Mouse (Mus musculus) forebrain, embryonic 14.5 days (tissue): ENCODE measurements around the gene Clic1. TPM values are rescaled to one million over a fixed set of nuclear protein-coding genes. Genes with fewer than 3 reads are reported as not detected.

ENCODE experiments used
- ATAC-seq: fragments of 200-750 bp; cut with Nextera tagmentation; 2 replicates; pipeline ENCODE4 v1.8.0; 2017; ENCODE audit warnings: mild to moderate bottlenecking, moderate library complexity
- DNase-seq: peaks from one replicate; pipeline ENCODE4 v3.0.0-alpha.2; 2015; ENCODE audit warnings: low spot score
- H3K27ac ChIP-seq: fragments of 300-500 bp; sonication (generic); 2 replicates; pipeline ENCODE4 v1.5.1; 2014; ENCODE audit warnings: low read depth, mild to moderate bottlenecking, control low read depth, low read length, moderate library complexity
- H3K27me3 ChIP-seq: fragments of 300-500 bp; sonication (generic); replicated peaks from 2 replicates; pipeline ENCODE4 v1.6.1; 2014; ENCODE audit warnings: low read length, control low read depth, mixed read lengths; ENCODE audit not compliant: control insufficient read depth, insufficient read depth
- H3K36me3 ChIP-seq: fragments of 300-500 bp; sonication (generic); 2 replicates; pipeline ENCODE4 v1.6.1; 2014; ENCODE audit warnings: low read length, control low read depth; ENCODE audit not compliant: control insufficient read depth, insufficient read depth
- H3K4me1 ChIP-seq: fragments of 300-500 bp; sonication (generic); 2 replicates; pipeline ENCODE4 v1.6.1; 2014; ENCODE audit warnings: antibody characterized with exemption, low read length, control low read depth; ENCODE audit not compliant: control insufficient read depth, insufficient read depth
- H3K4me2 ChIP-seq: fragments of 300-500 bp; sonication (generic); 2 replicates; pipeline ENCODE4 v1.6.1; 2014; ENCODE audit warnings: mild to moderate bottlenecking, control low read depth, low read length
- H3K4me3 ChIP-seq: fragments of 300-500 bp; sonication (generic); 2 replicates; pipeline ENCODE4 v1.5.1; 2014; ENCODE audit warnings: low read depth, low read length, control low read depth
- H3K9ac ChIP-seq: fragments of 300-500 bp; sonication (generic); 2 replicates; pipeline ENCODE4 v1.6.1; 2014; ENCODE audit warnings: mild to moderate bottlenecking, low read length, control low read depth, moderate library complexity
- H3K9me3 ChIP-seq: fragments of 300-500 bp; sonication (generic); replicated peaks from 2 replicates; pipeline ENCODE4 v1.6.1; 2016; ENCODE audit warnings: low read length, control low read depth, mixed read lengths; ENCODE audit not compliant: control insufficient read depth
- WGBS: fragments of 180-500 bp; shearing (Covaris S2); extraction: QIAGEN DNeasy Blood & Tissue Kit; methylation state at CpG from one replicate; pipeline ENCODE4 v1.1.7; 2014; 5-methylcytosine and 5-hydroxymethylcytosine counted together
- polyA plus RNA-seq: library from polyadenylated mRNA; unstranded; fragments of >200 nt; fragmentation: Nextera tagmentation; extraction: Ambion mirVana; gene quantifications from 2 replicates; pipeline ENCODE4 v1.2.1, GENCODE M21; 2014

The Clic1 gene
- polyA plus RNA-seq, 1 experiment from 2014 or later, result 37.3 TPM

DNA sequence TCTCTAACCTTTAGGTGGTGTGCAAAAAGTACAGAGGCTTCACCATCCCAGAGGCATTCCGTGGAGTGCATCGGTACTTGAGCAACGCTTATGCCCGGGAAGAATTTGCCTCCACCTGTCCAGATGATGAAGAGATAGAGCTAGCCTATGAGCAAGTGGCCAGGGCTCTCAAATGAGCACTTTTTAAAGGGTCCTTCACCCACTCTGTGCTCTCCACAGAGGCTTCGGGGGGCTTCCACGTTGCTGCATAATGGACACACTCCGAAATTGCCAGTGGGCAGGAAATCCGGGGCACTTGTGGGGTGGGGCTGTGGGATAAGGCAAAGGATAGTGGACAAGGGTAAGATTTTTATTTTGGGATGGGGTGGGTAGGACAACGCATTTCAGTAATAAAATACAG lies 8.6 kb downstream of the Clic1 start:
- 75% methylated on average over 9 of the region's 9 CpGs for WGBS
- H3K4me3 ChIP-seq, result peak overlapping the region; percentile 70; the same call in 1 of the 2 replicates
- H3K27ac ChIP-seq, result peak overlapping the region; percentile 93; the same call in 1 of the 2 replicates
- H3K9me3 ChIP-seq, result no peaks in the 10 kb centered on the region
- no peaks in the 10 kb centered on the region for H3K27me3 ChIP-seq
- peak overlapping the region; percentile 94 for H3K4me2 ChIP-seq
- peak overlapping the region; percentile 89 for H3K9ac ChIP-seq
- DNase-seq (no peak), ATAC-seq (no peak)
- H3K4me1 ChIP-seq, result peaks cover 13% of the 10 kb centered on the region
- H3K36me3 ChIP-seq, result peaks cover 68% of the 10 kb centered on the region

DNA sequence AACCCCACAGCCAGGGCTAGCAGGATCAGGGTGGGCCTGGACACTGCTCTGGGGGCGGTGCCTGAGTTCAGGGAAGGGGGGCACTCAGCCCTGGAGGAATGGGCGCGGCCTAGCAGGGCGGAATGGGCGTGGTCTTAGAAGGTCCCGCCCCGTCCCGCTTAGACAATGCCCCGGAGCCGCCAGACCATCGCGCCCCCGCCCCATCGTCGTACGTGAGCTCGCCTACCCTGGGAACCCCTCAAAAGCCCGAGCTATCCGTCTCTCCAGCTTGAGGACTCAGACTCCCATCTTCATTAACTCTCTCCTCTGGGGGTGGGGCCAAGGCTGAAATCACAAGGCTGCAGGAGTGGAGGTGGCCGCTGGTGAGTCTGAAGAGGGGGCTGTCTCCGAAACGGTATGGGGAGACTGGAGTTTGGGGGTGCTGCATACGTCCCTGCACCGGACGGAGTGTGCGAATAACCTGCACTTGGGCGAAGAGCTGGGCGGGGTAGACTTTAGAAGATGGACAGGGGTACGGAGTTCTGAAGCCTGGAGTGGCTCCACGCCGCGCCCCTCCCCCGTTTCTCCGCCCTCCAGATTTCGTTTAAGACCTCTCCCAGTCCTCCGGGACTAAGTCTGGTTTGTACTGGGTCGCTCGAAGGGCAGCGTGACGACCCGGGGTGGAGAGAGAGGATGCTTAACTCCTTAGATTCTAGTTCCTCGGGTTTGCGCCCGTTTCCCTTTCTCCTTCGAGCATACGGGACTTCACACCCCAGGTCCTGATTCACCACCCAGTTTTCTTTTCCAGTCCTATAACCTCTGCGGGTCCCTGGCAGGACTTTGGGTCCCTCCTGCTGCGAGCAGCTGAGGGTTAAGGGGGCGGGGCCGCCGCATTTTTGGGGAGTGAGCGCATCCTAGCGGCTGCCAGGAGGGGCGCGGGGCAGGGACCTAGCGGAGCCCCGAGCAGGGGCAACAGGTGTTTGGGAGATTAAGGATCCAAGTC lies 9.4 kb downstream of the Clic1 start, which contains the start of gene Ddah2:
Gene Ddah2, plus strand, starts transcription at position 125 of the 982 bp plus-strand sequence.
- Histone ChIP-seq H3K9me3 (no peaks in the 10 kb centered on the region), H3K4me1 (peaks cover 13% of the 10 kb centered on the region), H3K4me3 (peak within 1 kb of the TSS; percentile 70), H3K27me3 (0 out of 2 replicates have a peak, but pooled peaks cover 5% of the 10 kb centered on the region), H3K4me2 (peak within 1 kb of the TSS; percentile 94), H3K36me3 (peaks cover 64% of the 10 kb centered on the region), H3K9ac (peak within 1 kb of the TSS; percentile 89), H3K27ac (peak within 1 kb of the TSS; percentile 93)
- ATAC-seq, result peak; percentile 92
- peak; percentile 95 for DNase-seq
- under 1% methylated on average over 57 of the region's 57 CpGs for WGBS

DNA sequence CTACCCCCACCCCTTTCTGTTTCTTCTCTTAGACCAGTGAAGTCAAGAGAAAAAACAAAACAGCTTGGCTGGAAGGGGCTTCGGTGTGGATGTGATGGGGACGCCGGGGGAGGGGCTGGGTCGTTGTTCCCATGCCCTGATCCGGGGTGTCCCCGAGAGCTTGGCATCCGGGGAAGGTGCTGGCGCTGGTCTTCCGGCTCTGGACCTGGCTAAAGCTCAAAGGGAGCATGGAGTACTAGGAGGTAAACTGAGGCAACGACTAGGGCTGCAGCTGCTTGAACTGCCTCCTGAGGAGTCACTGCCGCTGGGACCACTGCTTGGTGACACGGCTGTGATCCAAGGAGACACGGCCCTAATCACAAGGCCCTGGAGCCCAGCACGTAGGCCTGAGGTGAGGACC lies 10.3 kb downstream of the Clic1 start:
- Histone ChIP-seq H3K27ac (peak overlapping the region; percentile 93; the same call in 1 of the 2 replicates), H3K27me3 (peaks cover 12% of the 10 kb centered on the region), H3K36me3 (peaks cover 59% of the 10 kb centered on the region), H3K4me2 (peak overlapping the region; percentile 94), H3K4me1 (peaks cover 15% of the 10 kb centered on the region), H3K9me3 (no peaks in the 10 kb centered on the region), H3K4me3 (peak overlapping the region; percentile 70), H3K9ac (peak overlapping the region; percentile 89)
- peak; percentile 1; the same call in 1 of the 2 replicates for ATAC-seq
- WGBS, result 20% methylated on average over 14 of the region's 14 CpGs
- DNase-seq, result no peak

DNA sequence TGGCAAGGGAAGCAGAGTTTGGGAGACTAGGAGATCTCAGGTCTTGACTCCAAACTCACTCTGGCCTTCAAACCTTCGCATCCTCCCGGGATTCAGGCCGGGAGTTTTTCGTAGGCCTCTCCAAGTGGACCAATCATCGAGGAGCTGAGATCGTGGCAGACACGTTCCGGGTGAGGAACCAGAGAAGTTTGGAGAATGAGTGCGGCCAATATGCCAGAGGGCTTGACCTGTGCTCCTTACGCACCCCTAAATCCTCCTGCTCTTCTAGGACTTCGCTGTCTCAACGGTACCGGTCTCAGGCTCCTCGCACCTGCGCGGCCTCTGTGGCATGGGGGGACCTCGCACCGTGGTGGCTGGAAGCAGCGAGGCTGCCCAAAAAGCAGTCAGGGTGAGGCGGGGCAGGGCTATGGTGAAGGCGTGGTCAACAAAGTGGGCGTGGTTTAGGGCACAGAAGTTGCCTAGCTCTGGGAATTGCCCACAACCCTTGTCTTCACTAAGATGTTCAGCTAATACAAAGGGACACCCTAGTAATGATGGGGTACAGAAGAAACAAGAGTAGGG lies 11.1 kb downstream of the Clic1 start:
- Histone ChIP-seq H3K36me3 (peaks cover 51% of the 10 kb centered on the region), H3K4me3 (peak overlapping the region; percentile 70), H3K9me3 (no peaks in the 10 kb centered on the region), H3K4me1 (peaks cover 20% of the 10 kb centered on the region), H3K9ac (peak overlapping the region; percentile 89; the same call in 1 of the 2 replicates), H3K27me3 (peaks cover 19% of the 10 kb centered on the region), H3K27ac (no peak overlapping the region), H3K4me2 (peak overlapping the region; percentile 94)
- no peak for DNase-seq
- WGBS, result 60% methylated on average over 22 of the region's 22 CpGs
- ATAC-seq, result no peak

DNA sequence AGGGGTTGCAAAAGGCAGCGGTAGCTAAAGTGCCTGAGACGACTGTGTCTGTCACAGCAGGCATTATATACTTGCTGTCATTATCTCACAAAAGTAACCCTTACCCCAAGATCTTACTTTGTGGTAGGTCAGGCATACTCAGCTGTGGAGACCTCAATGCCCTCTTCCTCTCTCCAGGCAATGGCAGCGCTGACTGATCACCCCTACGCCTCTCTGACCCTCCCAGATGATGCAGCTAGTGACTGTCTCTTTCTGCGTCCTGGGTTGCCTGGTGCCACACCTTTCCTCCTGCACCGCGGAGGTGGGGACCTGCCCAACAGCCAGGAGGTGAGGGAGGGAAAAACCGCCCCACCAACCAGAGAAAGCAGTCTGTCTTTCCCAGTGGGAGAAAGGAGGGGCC lies 11.5 kb downstream of the Clic1 start:
- no peak overlapping the region for H3K4me3 ChIP-seq
- H3K9me3 ChIP-seq, result no peaks in the 10 kb centered on the region
- no peak overlapping the region; the same call in 1 of the 2 replicates for H3K4me2 ChIP-seq
- H3K4me1 ChIP-seq, result peaks cover 20% of the 10 kb centered on the region
- no peak overlapping the region for H3K9ac ChIP-seq
- H3K36me3 ChIP-seq, result peaks cover 46% of the 10 kb centered on the region
- H3K27ac ChIP-seq, result no peak overlapping the region
- DNase-seq (no peak), ATAC-seq (no peak)
- H3K27me3 ChIP-seq, result peaks cover 24% of the 10 kb centered on the region
- WGBS, result 84% methylated on average over 8 of the region's 8 CpGs

DNA sequence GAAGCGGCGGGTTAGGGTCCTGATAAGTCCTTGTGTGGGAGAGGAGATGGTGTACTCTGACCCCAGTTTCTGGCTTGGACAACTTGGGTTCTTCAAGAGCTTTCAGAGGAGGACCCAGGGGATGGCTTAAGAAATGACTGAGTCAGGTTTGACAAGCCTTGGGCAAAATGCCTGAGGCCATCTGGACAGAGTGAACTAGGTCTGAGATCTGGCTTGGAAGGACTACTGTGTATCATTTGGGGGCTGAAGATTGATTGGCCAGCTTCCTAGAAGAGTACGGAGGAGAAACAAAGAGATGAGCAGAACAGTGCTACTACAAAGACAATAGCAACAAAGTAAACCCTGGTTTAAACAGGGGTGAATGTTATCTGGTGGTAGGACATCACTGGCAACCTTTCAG lies 13.7 kb downstream of the Clic1 start:
- no peak overlapping the region for H3K4me2 ChIP-seq
- no peak overlapping the region for H3K27ac ChIP-seq
- ATAC-seq (no peak), DNase-seq (no peak)
- H3K36me3 ChIP-seq, result peaks cover 29% of the 10 kb centered on the region
- no peak overlapping the region for H3K4me3 ChIP-seq
- WGBS, result 93% methylated on average over 3 of the region's 3 CpGs
- H3K27me3 ChIP-seq, result peaks cover 32% of the 10 kb centered on the region
- H3K9me3 ChIP-seq, result no peaks in the 10 kb centered on the region
- peaks cover 20% of the 10 kb centered on the region for H3K4me1 ChIP-seq
- no peak overlapping the region for H3K9ac ChIP-seq

DNA sequence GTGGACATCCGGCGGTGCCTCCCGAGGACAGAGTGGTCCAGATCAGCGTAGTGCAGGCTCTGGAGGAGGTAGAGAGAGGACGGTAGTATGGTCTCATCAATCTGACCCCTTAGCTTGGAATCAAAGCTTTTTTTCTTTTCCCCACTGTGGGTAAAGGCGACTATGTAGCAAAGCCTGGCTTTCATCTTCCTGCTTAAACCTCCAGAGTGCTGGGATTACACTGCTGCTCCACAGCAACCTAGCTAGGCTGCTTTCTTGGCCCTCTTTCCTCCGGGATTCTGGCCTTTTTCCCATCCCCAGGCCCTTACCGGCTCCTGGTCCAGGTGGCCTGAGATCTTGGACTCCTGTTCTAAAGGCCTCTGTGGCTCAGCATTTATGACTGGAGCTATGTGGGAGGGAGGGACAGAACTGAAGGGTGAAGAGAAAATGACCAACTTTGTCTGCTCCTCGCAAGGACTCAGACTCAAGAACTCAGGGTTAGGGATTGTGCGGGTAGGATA lies 14.7 kb downstream of the Clic1 start:
- peaks cover 28% of the 10 kb centered on the region for H3K36me3 ChIP-seq

DNA sequence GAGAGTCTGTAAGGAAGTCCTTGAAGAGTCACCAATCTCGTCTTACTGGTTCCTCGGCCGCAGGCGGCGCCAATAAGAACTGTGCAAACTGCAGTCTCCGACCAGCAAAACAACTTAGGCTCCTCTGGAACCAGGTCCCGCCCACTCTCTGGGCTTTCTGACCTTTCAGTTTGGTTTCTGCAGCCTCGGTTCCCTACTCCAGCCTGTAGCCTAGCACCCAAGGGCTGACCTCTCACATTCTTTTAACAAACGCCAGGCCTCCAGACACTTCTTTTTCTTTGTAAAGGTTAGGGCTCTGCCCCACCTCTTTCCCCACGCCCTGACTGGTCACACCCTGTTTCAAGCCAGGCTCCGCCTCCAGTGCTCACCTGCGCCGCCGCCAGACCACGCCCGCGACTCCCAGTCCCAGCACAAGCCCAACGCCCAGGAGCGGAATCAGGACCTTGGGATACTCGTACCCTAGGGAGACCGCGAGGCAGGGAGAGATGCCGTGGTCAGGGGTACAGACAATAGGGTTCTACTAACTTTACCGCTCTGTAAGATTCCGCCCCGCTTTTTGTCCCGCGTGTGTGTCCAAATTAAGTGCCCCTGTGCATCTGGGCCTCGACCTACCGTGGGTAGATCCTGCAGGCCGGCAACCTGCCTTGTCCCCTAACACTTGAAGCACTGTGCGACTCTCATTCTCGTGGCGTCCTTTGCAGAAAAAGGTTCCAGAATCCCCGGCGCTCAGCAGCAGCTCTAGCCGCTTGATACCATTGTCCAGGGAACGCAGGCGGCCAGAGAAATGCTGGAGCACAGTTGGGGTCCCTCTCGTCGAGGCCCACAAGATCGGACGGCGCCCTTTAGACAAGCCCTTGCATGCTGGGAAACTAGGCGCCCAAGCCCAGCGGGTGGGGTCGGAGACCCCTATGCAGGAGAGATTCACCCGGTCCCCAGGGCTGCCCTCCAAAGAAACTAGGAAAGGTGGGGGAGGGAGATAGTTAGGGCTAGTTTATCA lies 15.5 kb downstream of the Clic1 start, which contains the start of gene Ly6g6c:
Gene Ly6g6c, plus strand, starts transcription at position 438 of the 997 bp plus-strand sequence.
- Histone ChIP-seq H3K36me3 (peaks cover 28% of the 10 kb centered on the region), H3K27ac (no peak within 1 kb of the TSS), H3K4me2 (peak within 1 kb of the TSS; percentile 47), H3K4me3 (peak within 1 kb of the TSS; percentile 17), H3K9me3 (no peaks in the 10 kb centered on the region), H3K27me3 (peaks cover 32% of the 10 kb centered on the region), H3K9ac (peak within 1 kb of the TSS; percentile 37), H3K4me1 (peaks cover 14% of the 10 kb centered on the region)
- WGBS, result 2% methylated on average over 48 of the region's 48 CpGs
- 0 out of 2 replicates have a peak, but pooled peaks have one; percentile 45 for ATAC-seq
- no peak for DNase-seq

More for the DNA sequence above, 14.7 kb downstream of the Clic1 start:
- ATAC-seq (no peak), DNase-seq (no peak)
- Histone ChIP-seq H3K4me2 (no peak overlapping the region; the same call in 1 of the 2 replicates), H3K27me3 (peaks cover 32% of the 10 kb centered on the region), H3K27ac (no peak overlapping the region), H3K4me1 (peaks cover 17% of the 10 kb centered on the region), H3K9me3 (no peaks in the 10 kb centered on the region), H3K4me3 (0 out of 2 replicates have a peak overlapping the region, but pooled peaks have one; percentile 17), H3K9ac (no peak overlapping the region)
- 32% methylated on average over 10 of the region's 10 CpGs for WGBS
